Mouse (Mus musculus): Measurements from ENCODE around the gene Rars.
"Not testable (repeated sequence)": the region's sequence is repeated elsewhere in the genome, so short reads cannot be mapped to it uniquely, and the experiment has no call there.

The Rars gene

GRCm38 (mm10) chr11:35837156-35838126 lies 3.1 kb upstream of the Rars start:
- DNase-seq, result no peak

- no peak for DNase-seq
Measured at GRCm38 (mm10) chr11:35833270-35833669, 1.0 kb downstream of the Rars start.

GRCm38 (mm10) chr11:35832139-35832538 lies 2.2 kb downstream of the Rars start:
- DNase-seq, result no peak

GRCm38 (mm10) chr11:35827714-35828113 lies 6.6 kb downstream of the Rars start:
- no peak for DNase-seq

GRCm38 (mm10) chr11:35816316-35816715 lies 18.0 kb downstream of the Rars start:
- DNase-seq, result no peak

GRCm38 (mm10) chr11:35811458-35811857 lies 22.8 kb downstream of the Rars start:
- no peak for DNase-seq

- no peak for DNase-seq
Measured at GRCm38 (mm10) chr11:35801332-35801731, 33.0 kb downstream of the Rars start.

- peak; percentile 54 for DNase-seq
Measured at GRCm38 (mm10) chr11:35798874-35799273, 35.4 kb downstream of the Rars start, which contains the start of gene Fbll1. Fbll1 (minus strand) TSS chr11:35798884.

GRCm38 (mm10) chr11:35798495-35798820 lies 35.8 kb downstream of the Rars start:
- no peak for DNase-seq

GRCm38 (mm10) chr11:35797751-35798494 lies 36.4 kb downstream of the Rars start:
- no peak for DNase-seq

- DNase-seq, result not testable (repeated sequence)
Measured at GRCm38 (mm10) chr11:35792800-35793199, 41.5 kb downstream of the Rars start.

- no peak for DNase-seq
Measured at GRCm38 (mm10) chr11:35788443-35788842, 45.9 kb downstream of the Rars start.

- DNase-seq, result no peak
Measured at GRCm38 (mm10) chr11:35784537-35784936, 49.8 kb downstream of the Rars start.

- no peak for DNase-seq
Measured at GRCm38 (mm10) chr11:35784002-35784401, 50.3 kb downstream of the Rars start.

- DNase-seq, result no peak
Measured at GRCm38 (mm10) chr11:35783038-35783437, 51.3 kb downstream of the Rars start.

- no peak for DNase-seq
Measured at GRCm38 (mm10) chr11:35782444-35782843, 51.9 kb downstream of the Rars start.

GRCm38 (mm10) chr11:35780336-35780735 lies 54.0 kb downstream of the Rars start:
- DNase-seq, result no peak

GRCm38 (mm10) chr11:35776452-35776851 lies 57.9 kb downstream of the Rars start:
- no peak for DNase-seq

GRCm38 (mm10) chr11:35775606-35776005 lies 58.7 kb downstream of the Rars start:
- no peak for DNase-seq

GRCm38 (mm10) chr11:35770741-35771504 lies 63.4 kb downstream of the Rars start:
- DNase-seq, result no peak

- peak; percentile 85 for DNase-seq
Measured at GRCm38 (mm10) chr11:35769746-35770437, 64.4 kb downstream of the Rars start.

GRCm38 (mm10) chr11:35769188-35769745 lies 65.0 kb downstream of the Rars start, which contains the start of gene Pank3:
Pank3 (plus strand) TSS chr11:35769484.
- DNase-seq, result peak; percentile 95
